Mouse (Mus musculus) forelimb bud, embryonic 11.5 days (tissue): ENCODE data around the gene Snx21.
A peak's percentile ranks its signal among the peaks of the same experiment; 100 is the strongest.

Experiments used
- DNase-seq: peaks from one replicate; pipeline ENCODE4 v3.0.0-alpha.2; 2012; ENCODE audit warnings: low read depth, low spot score

Snx21 gene

DNA sequence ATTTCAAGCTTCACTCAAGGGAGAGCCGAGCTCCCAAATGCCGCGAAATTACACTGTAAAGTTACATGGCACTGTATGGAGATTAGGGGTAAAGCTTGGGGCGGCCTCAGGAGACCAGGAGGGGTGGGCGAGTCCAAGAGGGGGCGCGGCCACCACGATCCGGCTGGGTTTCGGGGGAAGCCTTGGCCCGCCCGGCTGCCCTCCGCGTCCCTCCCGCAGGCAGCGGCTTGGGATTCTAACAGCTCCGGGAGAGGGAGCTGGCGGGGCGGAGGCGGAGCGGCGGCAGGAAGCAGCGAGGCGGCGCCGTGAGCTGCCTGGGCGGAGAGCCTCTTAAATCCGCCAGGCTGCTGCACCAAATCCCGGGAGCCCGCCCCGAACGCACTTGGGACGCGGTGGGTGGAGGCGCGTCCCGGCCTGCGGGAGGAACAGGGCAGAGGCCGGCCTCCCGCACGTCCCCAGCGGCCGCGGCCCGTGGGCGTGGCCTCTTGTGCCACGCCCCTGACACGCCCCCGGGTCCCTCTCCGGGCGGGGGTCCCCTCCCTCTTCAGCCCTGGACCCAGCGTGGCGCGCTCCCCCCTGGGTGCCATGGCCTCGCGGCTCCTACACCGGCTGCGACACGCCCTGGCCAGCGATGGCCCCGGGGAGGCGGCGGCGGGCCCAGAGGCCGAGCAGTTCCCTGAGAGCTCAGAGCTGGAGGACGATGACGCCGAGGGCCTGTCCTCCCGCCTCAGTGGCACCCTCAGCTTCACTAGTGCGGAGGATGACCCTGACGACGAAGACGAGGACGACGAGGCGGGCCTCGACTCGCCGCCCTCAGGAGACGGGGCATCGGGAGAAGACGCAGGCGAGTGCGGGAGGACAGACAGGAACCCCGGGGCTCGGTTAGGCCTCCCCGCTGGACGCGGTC is at the start of gene Snx21:
Snx21 (plus strand) TSS at position 343 of the 907 bp plus-strand sequence.
- peak; percentile 79 for DNase-seq

GRCm38 (mm10) chr2:164737377-164738090 is 48.1 kb upstream of the Snx21 start:
- DNase-seq, result no peak

- DNase-seq, result peak; percentile 7
Measured at GRCm38 (mm10) chr2:164739876-164740275, 45.7 kb upstream of the Snx21 start.

DNA sequence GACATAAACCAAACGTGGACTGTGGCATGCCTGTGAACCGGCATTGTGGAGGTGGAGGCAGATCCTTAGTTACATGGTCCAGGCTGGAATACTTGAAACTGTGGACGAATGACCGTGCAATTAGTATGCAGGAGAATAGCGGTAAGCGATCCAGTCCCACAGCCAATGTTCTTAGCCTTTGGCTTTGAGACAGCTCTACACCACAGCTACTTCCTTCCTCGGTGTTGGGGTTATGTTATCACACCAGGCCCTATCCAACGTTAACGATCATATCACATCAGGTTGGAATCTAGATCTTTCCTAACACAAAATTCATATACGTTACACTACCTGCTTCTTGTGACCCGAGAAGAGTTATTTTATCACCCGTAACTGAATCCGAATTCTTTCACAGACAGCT is 40.6 kb upstream of the Snx21 start:
- DNase-seq, result no peak

DNA sequence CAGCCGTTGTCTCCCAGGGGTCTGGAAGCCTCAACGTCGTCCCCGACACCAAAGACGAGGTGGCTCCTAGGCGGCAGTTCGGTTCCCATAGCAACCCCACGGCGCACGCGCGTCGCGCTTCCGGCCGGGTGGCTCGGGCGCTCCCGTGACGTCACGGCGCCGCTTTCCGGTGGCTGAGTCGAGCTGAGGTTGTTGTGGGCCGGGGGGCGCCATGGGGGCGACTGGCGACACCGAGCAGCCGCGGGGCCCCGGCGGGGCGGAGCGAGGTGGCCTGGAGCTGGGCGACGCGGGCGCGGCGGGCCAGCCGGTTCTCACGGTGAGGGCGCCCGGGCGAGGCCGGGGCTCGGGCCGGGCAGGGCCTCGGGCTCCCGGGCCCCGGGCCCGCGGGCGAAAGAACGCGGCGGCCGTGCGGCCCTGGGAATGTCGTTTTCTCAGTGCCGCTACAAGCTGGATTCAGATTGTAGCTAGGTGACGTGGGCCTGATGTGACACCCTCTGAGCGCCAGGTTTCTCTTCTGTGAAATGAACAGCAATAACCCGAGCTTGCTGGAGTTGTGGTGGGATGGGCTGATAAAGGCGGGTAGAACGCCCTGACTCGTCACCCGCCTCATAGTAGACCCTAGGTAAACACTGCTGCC is 39.7 kb upstream of the Snx21 start, which contains the start of the genes Wfdc3 and Dnttip1:
Wfdc3 (minus strand) TSS at position 89 of the 637 bp plus-strand sequence.
Dnttip1 (plus strand) TSS at position 141 of the 637 bp plus-strand sequence.
- DNase-seq, result peak; percentile 91

- no peak for DNase-seq
Measured at GRCm38 (mm10) chr2:164746693-164747092, 38.9 kb upstream of the Snx21 start.

- DNase-seq, result no peak
Measured at GRCm38 (mm10) chr2:164748191-164748590, 37.4 kb upstream of the Snx21 start.

DNA sequence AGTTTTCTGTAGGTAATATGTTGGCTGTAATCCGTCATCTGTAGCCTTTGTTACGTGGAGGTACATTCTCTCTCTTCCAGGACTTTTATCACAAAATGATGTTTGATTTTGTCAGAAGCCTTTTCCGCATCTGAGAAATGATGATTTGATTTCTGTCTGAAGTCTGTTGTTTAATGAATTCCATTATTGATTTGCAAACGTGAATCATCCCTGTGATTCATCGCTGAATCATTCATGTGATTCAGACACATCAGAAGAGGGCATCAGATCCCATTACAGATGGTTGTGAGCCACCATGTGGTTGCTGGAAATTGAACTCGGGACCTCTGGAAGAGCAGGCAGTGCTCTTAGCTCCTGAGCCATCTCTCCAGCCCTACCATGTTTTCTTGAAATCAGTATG is 36.6 kb upstream of the Snx21 start:
- no peak for DNase-seq

DNA sequence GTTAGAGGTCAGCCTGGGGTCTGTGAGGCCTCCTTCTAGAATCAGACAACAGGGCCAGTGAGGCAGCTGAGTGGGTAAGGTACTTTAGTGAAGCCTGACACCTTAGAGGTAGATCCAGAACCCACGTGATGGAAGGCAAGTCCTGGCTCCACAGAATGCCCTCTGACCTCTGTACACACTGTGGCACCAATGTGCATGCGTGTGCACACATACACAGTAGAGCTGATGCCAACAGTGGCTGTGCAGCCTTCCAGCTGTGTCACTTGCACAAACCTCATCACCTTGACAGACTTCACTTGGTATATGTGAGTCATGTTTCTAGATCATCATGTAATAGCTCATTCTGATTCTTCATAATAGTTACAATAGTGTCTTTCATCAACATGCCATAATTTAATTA is 33.2 kb upstream of the Snx21 start:
- DNase-seq, result no peak

- DNase-seq, result no peak
Measured at GRCm38 (mm10) chr2:164754105-164754504, 31.5 kb upstream of the Snx21 start.

DNA sequence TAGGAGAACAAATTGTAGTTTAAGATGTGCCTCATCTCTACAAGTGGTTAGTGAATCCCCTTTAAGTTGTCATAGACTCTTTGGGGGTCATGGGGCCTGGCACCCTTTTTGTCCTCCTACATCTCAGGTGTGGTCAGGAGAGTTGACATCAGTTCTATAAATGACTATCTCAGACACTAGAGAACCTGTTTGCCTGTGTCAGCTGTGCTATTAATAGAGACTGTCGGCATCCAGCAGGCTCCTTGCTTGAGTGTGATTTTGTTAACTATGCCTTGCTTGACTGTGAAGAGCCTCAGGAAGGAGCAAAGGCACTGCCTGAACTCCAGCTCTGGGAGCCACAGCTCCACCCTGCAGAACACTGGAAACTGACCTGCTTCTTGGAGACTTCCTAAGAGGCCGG is 30.8 kb upstream of the Snx21 start:
- no peak for DNase-seq

- no peak for DNase-seq
Measured at GRCm38 (mm10) chr2:164757841-164758240, 27.8 kb upstream of the Snx21 start.

- DNase-seq, result no peak
Measured at GRCm38 (mm10) chr2:164758692-164759091, 26.9 kb upstream of the Snx21 start.

DNA sequence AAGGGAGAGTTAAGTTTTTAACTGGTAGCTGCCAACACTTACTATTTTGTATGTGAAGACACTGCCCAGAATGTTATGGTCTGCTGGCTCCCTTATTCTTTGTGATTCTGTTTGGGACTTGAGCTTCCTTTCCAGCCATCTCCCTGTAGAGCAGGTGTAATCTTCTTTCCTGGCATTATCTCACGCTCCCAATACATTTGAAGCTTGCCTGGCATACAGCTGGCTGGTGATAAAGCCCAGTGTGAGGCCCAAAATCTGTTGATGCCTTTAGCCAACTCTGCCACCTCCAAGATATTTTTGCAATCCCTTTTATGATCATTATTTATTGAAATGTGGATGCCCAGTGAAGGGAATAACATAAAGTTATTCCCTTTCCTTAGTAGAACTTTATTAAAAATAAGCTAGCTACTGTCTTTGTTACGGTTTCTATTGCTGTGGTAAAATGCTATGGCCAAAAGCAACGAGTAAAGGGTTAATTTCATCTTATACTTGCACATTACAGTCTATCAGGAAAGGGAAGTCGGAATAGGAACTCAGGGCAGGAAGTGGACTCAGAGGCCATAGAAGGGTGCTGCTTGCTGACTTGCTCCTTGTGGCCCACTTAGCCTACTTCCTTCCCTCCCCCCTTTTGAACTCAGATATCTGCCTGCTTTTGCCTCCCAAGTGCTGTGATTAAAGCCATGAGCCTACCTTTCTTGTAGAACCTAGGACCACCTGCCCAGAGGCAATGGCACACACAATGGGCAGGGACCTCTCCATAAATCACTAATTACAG is 25.4 kb upstream of the Snx21 start:
- DNase-seq, result no peak

- no peak for DNase-seq
Measured at GRCm38 (mm10) chr2:164761502-164761901, 24.1 kb upstream of the Snx21 start.

DNA sequence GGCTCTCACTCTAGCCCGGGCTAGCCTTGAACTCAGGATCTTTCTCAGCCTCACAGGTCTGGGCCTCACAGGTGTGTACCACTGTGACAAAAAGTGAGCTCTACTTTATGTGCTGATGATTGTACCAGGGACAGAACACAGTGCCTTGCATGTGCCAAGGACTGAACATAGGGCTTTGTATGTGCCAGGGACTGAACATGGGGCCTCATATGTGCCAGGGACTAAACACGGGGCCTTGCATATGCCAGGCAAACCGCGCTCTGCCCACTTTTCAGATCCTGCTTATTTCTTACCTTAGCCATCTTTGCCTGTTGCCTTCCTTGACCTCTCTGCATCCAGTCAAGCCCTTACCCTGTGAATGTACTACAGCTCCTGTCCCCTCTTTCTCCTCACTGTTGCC is 23.7 kb upstream of the Snx21 start:
- DNase-seq, result no peak

DNA sequence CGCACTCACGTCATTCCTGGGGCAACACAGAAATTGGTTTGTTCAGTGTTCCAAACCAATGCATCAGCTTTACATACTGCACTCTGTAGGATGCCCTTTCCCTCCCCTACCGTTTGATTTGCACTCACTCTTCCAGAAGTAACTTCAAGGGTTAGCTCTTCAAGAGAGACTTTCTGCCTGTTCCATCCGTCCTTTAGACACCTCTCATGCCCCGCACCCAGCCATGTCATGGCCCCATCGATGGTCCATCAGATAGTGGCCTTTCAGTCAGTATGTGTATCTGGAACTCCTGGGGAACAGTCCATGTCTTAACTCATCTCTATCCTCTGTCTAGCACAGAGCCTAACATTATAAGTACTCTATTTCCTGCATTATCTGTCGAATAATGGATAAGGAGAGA is 23.0 kb upstream of the Snx21 start:
- no peak for DNase-seq

GRCm38 (mm10) chr2:164765841-164766240 is 19.8 kb upstream of the Snx21 start:
- no peak for DNase-seq

DNA sequence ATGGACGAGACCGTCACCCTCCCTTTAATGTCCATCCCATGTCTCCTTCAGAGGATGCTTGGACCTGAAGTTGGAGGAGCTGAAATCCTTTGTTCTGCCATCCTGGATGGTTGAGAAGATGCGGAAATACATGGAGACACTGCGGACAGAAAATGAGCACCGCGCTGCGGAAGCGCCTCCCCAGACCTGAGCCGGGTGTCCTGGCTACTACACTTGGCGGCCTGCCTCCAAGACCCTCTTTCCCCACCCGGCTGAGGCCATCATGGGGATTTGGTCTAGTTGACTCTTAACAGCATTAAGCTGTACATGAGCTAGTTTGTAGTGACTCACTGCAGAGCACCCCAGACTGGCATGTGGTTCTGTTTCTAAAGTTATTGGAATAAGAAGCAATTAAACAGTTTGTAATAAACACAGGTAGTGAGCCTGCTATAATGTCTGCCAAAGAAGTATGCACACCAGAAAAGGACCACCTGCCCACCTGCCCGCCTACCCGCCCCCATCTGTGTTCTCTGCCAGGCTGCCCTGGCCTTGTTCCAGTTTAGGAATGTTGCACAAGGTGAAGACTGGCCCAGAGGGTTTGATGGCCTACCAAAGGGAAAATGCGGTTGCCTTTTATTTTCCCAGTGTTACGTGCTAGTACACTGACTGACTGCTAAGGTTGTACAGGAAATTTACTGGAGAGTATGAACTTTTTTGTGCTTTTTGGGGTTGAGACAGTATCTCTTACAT is 17.6 kb upstream of the Snx21 start:
- no peak for DNase-seq

- DNase-seq, result peak; percentile 98
Measured at GRCm38 (mm10) chr2:164769258-164770037, 16.2 kb upstream of the Snx21 start, which contains the start of gene Ube2c. TSS of gene Ube2c (plus strand) at chr2:164769898.
